Mouse (Mus musculus) liver, embryonic 11.5 days (tissue): ENCODE data around the gene Kif2a. TPM values are rescaled to one million over a fixed set of nuclear protein-coding genes. Genes with fewer than 3 reads are reported as not detected.
"Not testable (repeated sequence)": the region's sequence is repeated elsewhere in the genome, so short reads cannot be mapped to it uniquely, and the experiment has no call there.

Experiments used
- ATAC-seq: fragments of 200-750 bp; cut with Nextera tagmentation; replicated peaks from 2 replicates; pipeline ENCODE4 v1.8.0; 2017; ENCODE audit warnings: moderate number of reproducible peaks, mild to moderate bottlenecking, moderate TSS enrichment, moderate library complexity; ENCODE audit not compliant: low FRiP score
- DNase-seq: peaks from one replicate; pipeline ENCODE4 v3.0.0-alpha.2; 2017; ENCODE audit warnings: low spot score
- H3K27ac ChIP-seq: fragments of 300-500 bp; sonication (generic); 2 replicates; pipeline ENCODE4 v1.5.1; 2014; ENCODE audit warnings: mild to moderate bottlenecking, low read depth, low read length, control low read depth
- H3K27me3 ChIP-seq: fragments of 300-500 bp; sonication (generic); replicated peaks from 2 replicates; pipeline ENCODE4 v1.6.1; 2014; ENCODE audit warnings: low read length, mixed read lengths; ENCODE audit not compliant: control insufficient read depth, insufficient read depth
- H3K36me3 ChIP-seq: fragments of 300-500 bp; sonication (generic); 2 replicates; pipeline ENCODE4 v1.6.1; 2014; ENCODE audit warnings: mild to moderate bottlenecking, low read length, moderate library complexity, mixed read lengths; ENCODE audit not compliant: control insufficient read depth, insufficient read depth
- H3K4me1 ChIP-seq: fragments of 300-500 bp; sonication (generic); replicated peaks from 2 replicates; pipeline ENCODE4 v1.6.1; 2014; ENCODE audit warnings: low read length, mixed read lengths; ENCODE audit not compliant: control insufficient read depth, insufficient read depth
- H3K4me2 ChIP-seq: fragments of 300-500 bp; sonication (generic); 2 replicates; pipeline ENCODE4 v1.6.1; 2014; ENCODE audit warnings: mild to moderate bottlenecking, control low read depth, moderate library complexity
- H3K4me3 ChIP-seq: fragments of 300-500 bp; sonication (generic); 2 replicates; pipeline ENCODE4 v1.5.1; 2014; ENCODE audit warnings: low read depth, low read length, control low read depth
- H3K9ac ChIP-seq: fragments of 300-500 bp; sonication (generic); 2 replicates; pipeline ENCODE4 v1.6.1; 2014; ENCODE audit warnings: low read depth, low read length, control low read depth
- H3K9me3 ChIP-seq: fragments of 300-500 bp; sonication (generic); 2 replicates; pipeline ENCODE4 v1.6.1; 2016; ENCODE audit warnings: low read length, inconsistent platforms, mixed read lengths; ENCODE audit not compliant: control insufficient read depth
- WGBS: fragments of 180-500 bp; shearing (Covaris S2); extraction: QIAGEN DNeasy Blood & Tissue Kit; methylation state at CpG from one replicate; pipeline ENCODE4 v1.1.7; 2014; 5-methylcytosine and 5-hydroxymethylcytosine counted together
- polyA plus RNA-seq: library from polyadenylated mRNA; unstranded; fragments of >200 nt; fragmentation: Nextera tagmentation; extraction: Ambion mirVana; gene quantifications from 2 replicates; pipeline ENCODE4 v1.2.1, GENCODE M21; 2014

Gene Kif2a
- polyA plus RNA-seq, 1 experiment from 2014 or later = 22.0 TPM

- Histone ChIP-seq H3K27me3 (no peaks in the 10 kb centered on the region), H3K36me3 (no peaks in the 10 kb centered on the region), H3K9me3 (no peaks in the 10 kb centered on the region), H3K9ac (no peak overlapping the region), H3K4me3 (no peak overlapping the region), H3K27ac (no peak overlapping the region), H3K4me2 (no peak overlapping the region), H3K4me1 (peaks cover 21% of the 10 kb centered on the region)
- 63% methylated on average over 4 of the region's 4 CpGs for WGBS
- DNase-seq (no peak), ATAC-seq (no peak)
Observed at GRCm38 (mm10) chr13:107008174-107008573, 13.8 kb downstream of the Kif2a start.

DNA sequence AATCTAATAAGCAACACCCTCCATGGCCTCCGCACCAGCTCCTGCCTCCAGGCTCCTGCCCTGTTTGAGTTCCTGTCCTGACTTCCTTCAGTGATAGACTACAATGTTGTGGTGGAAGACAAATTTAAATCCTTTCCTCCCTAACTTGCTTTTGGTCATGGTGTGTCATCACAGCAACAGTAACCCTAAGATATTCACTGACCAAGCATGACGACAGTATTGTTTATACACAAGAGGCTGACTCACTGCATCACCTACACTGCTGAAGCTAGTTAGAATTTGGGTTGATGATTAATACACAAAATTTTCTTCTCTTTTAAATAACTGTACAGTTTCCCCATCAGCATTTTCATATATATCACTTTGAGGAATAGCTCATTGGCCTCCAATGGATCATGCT, 18.7 kb downstream of the Kif2a start:
- WGBS = 75% methylated on average over 2 of the region's 2 CpGs
- Histone ChIP-seq H3K27me3 (no peaks in the 10 kb centered on the region), H3K4me2 (no peak overlapping the region), H3K9me3 (no peaks in the 10 kb centered on the region), H3K9ac (no peak overlapping the region), H3K27ac (no peak overlapping the region), H3K36me3 (no peaks in the 10 kb centered on the region), H3K4me3 (no peak overlapping the region), H3K4me1 (peaks cover 13% of the 10 kb centered on the region)
- DNase-seq (no peak), ATAC-seq (no peak)

DNA sequence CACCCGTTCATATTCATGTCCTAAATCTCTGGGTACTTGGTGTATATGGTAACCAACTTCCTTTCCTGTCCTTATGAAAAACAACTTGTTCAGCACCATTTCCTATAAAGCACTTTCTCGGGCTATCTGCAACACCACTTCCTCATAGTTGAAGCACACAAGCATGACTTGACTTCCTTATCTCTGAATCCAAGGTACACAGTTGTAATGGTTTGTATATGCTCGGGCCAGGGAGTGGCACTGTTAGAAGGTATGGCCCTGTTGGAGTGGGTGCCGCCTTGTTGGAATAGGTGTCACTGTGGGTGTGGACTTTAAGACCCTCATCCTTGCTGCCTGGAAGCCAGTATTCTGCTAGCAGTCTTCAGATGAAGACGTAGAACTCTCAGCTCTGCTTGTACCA, 23.3 kb downstream of the Kif2a start:
- H3K4me1 ChIP-seq = peaks cover 26% of the 10 kb centered on the region
- DNase-seq = peak; percentile 42
- no peak overlapping the region for H3K9ac ChIP-seq
- 35% methylated on average over 5 of the region's 5 CpGs for WGBS
- H3K4me2 ChIP-seq = peak overlapping the region; percentile 31; the same call in 1 of the 2 replicates
- 0 out of 2 replicates have a peak overlapping the region, but pooled peaks have one; percentile 20 for H3K27ac ChIP-seq
- H3K36me3 ChIP-seq = no peaks in the 10 kb centered on the region
- no peaks in the 10 kb centered on the region for H3K9me3 ChIP-seq
- ATAC-seq = peak; percentile 95
- H3K4me3 ChIP-seq = no peak overlapping the region
- H3K27me3 ChIP-seq = no peaks in the 10 kb centered on the region

DNA sequence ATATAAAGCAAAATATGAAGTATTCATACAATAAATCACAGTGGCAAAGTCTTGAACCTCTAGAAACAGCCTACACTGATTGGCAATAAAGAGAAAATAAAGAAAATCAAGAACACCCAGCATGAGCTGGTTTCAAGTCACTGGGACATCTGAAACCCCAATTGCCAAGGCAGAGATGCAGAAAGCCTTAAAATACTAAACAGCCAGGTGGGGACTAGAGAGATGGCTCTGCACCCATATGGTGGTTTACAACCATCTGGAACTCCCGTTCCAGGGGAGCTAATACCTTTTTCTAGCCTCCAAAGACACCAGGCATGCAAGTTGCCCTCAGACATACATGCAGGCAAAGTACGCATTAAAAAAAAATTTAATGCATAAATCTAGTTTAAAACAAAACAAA, 23.9 kb downstream of the Kif2a start:
- Histone ChIP-seq H3K36me3 (no peaks in the 10 kb centered on the region), H3K27me3 (no peaks in the 10 kb centered on the region), H3K4me1 (peaks cover 26% of the 10 kb centered on the region), H3K9ac (no peak overlapping the region), H3K9me3 (no peaks in the 10 kb centered on the region), H3K4me2 (peak overlapping the region; percentile 31; the same call in 1 of the 2 replicates), H3K4me3 (no peak overlapping the region), H3K27ac (0 out of 2 replicates have a peak overlapping the region, but pooled peaks have one; percentile 26)
- no peak for ATAC-seq
- DNase-seq = no peak
- whole genome bisulfite sequencing = 82% methylated on average over 2 of the region's 2 CpGs

DNA sequence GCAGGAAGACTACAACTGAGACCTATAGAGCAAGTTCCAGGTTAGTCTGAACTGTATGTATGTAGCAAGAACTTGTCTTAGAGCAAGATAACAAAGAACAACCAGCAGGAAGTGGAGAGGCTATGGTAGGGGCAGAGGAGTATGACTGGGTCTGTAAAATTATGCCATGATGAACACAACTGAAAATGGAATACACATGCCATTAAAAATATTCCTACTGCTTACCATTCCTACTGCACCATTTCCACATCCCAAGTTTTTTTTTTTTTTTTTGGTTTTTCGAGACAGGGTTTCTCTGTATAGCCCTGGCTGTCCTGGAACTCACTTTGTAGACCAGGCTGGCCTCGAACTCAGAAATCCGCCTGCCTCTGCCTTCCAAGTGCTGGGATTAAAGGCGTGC, 24.4 kb downstream of the Kif2a start:
- not testable (repeated sequence) for H3K4me3 ChIP-seq, H3K27ac ChIP-seq, H3K27me3 ChIP-seq, ATAC-seq, H3K9ac ChIP-seq, H3K9me3 ChIP-seq, H3K36me3 ChIP-seq, DNase-seq, H3K4me2 ChIP-seq
- peaks cover 26% of the 10 kb centered on the region for H3K4me1 ChIP-seq
- 76% methylated on average over 4 of the region's 4 CpGs for WGBS

DNA sequence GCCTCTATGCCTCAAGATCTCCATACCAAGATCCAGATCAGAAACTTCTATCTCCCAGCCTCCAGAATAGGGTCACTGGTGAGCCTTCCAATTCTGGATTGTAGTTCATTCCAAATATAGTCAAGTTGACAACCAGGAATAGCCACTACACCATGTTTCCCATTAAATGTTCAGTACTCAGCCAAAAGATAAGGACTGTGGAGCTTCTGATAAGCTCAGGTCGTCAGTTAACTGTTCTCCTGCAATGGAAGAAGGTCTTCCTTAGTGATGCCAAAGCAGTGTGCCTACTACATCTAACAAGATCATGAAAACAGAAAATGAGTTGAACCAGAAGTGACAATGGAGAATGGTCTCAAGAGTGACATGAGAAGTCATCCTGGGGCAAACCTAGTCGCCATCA, 25.0 kb downstream of the Kif2a start:
- Histone ChIP-seq H3K4me1 (peaks cover 26% of the 10 kb centered on the region), H3K4me2 (no peak overlapping the region), H3K9ac (no peak overlapping the region), H3K36me3 (no peaks in the 10 kb centered on the region), H3K4me3 (no peak overlapping the region), H3K27me3 (no peaks in the 10 kb centered on the region), H3K9me3 (no peaks in the 10 kb centered on the region), H3K27ac (no peak overlapping the region)
- no peak for DNase-seq
- ATAC-seq = no peak
- 53% methylated on average over 2 of the region's 2 CpGs for WGBS

DNA sequence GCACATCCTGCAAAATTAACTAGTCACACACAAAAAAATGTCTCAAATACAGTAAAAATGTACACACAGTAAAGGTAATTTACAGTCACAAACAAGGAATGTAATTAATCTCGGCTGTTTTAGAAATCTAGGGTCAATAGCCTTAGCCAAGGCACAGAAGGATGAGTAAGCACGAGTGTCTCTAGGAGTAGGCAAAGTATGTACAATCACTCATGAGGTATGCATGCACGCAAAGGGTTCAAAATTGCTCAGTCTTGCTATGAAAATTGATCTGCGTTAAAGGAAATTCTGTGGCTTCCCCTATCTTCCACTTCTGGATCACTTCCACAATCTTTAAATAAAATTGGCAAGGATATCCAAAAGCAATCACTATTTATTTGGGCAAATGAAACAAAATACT, 60.4 kb downstream of the Kif2a start:
- Histone ChIP-seq H3K4me3 (no peak overlapping the region), H3K27me3 (no peaks in the 10 kb centered on the region), H3K4me1 (no peaks in the 10 kb centered on the region), H3K36me3 (peaks cover 28% of the 10 kb centered on the region; the same call in 1 of the 2 replicates), H3K4me2 (no peak overlapping the region), H3K27ac (no peak overlapping the region), H3K9me3 (no peaks in the 10 kb centered on the region), H3K9ac (no peak overlapping the region)
- ATAC-seq = no peak
- no peak for DNase-seq
- WGBS = 86% methylated on average over 4 of the region's 4 CpGs

DNA sequence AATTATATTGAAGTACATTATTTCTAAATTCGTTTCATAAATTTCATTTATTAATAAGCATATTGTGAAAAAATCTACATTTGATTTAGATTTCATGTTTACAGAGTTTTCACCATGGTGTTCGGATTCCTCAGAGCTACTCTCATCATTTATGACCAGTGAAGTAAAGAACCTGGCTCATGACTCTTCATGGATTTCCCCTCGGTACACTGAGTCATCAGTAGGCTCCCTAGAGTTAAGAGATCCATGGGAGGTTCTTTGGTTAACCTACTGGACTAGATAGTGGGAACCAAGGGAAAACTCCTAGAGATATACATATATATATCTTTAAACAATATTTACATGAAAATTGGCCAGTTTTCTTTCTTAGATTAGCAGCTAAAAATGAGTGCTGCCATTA, 61.4 kb downstream of the Kif2a start:
- Histone ChIP-seq H3K9me3 (no peaks in the 10 kb centered on the region), H3K9ac (no peak overlapping the region), H3K4me2 (no peak overlapping the region), H3K27me3 (no peaks in the 10 kb centered on the region), H3K4me1 (no peaks in the 10 kb centered on the region), H3K27ac (no peak overlapping the region), H3K4me3 (no peak overlapping the region), H3K36me3 (peaks cover 30% of the 10 kb centered on the region; the same call in 1 of the 2 replicates)
- ATAC-seq (no peak), DNase-seq (no peak)
- 86% methylated on average over 3 of the region's 3 CpGs for WGBS

DNA sequence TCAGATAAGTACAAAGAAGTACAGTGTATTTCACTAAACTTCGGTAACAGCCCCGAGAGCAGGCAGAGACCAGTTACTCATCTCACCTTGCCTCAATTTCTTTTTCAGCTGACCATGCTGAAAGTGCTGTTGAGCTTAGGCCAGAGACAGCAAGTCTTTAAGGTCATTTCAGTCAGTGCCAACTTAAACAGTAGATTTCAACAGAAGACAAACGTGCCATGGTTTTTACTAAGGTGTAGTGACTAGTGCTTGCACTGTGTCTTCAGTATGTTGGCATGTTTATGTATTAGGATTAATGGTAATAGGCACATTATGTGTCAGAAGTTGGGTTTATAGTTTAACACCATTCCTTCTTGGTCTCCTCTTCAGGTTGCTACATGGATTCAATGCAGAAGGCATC, 63.6 kb downstream of the Kif2a start:
- Histone ChIP-seq H3K4me2 (no peak overlapping the region), H3K9me3 (no peaks in the 10 kb centered on the region), H3K27ac (no peak overlapping the region), H3K4me1 (no peaks in the 10 kb centered on the region), H3K9ac (no peak overlapping the region), H3K36me3 (peaks cover 30% of the 10 kb centered on the region), H3K27me3 (no peaks in the 10 kb centered on the region), H3K4me3 (no peak overlapping the region)
- WGBS = 89% methylated on average over 3 of the region's 3 CpGs
- ATAC-seq (no peak), DNase-seq (no peak)
